Mouse (Mus musculus) intestine, embryonic 16.5 days (tissue): Measurements from ENCODE around the gene Hist1h3f. TPM values are rescaled to one million over a fixed set of nuclear protein-coding genes. Genes with fewer than 3 reads are reported as not detected.
A peak's percentile ranks its signal among the peaks of the same experiment; 100 is the strongest.
"Not testable (repeated sequence)": the region's sequence is repeated elsewhere in the genome, so short reads cannot be mapped to it uniquely, and the experiment has no call there.

Source experiments
- ATAC-seq: fragments of 200-750 bp; cut with Nextera tagmentation; 2 replicates; pipeline ENCODE4 v1.8.0; 2017; ENCODE audit warnings: moderate TSS enrichment, moderate library complexity
- H3K27ac ChIP-seq: fragments of 300-500 bp; sonication (generic); 2 replicates; pipeline ENCODE4 v1.5.1; 2014; ENCODE audit warnings: mild to moderate bottlenecking, low read length
- H3K27me3 ChIP-seq: fragments of 300-500 bp; sonication (generic); replicated peaks from 2 replicates; pipeline ENCODE4 v1.6.1; 2014; ENCODE audit warnings: low read length, control low read depth, mixed read lengths; ENCODE audit not compliant: control insufficient read depth, insufficient read depth
- H3K36me3 ChIP-seq: fragments of 300-500 bp; sonication (generic); 2 replicates; pipeline ENCODE4 v1.6.1; 2014; ENCODE audit warnings: low read length, control low read depth; ENCODE audit not compliant: control insufficient read depth, insufficient read depth
- H3K4me1 ChIP-seq: fragments of 300-500 bp; sonication (generic); 2 replicates; pipeline ENCODE4 v1.6.1; 2014; ENCODE audit warnings: low read length, control low read depth, mixed read lengths; ENCODE audit not compliant: control insufficient read depth, insufficient read depth
- H3K4me2 ChIP-seq: fragments of 300-500 bp; sonication (generic); 2 replicates; pipeline ENCODE4 v1.6.1; 2014; ENCODE audit warnings: low read depth, low read length, control low read depth
- H3K4me3 ChIP-seq: fragments of 300-500 bp; sonication (generic); 2 replicates; pipeline ENCODE4 v1.5.1; 2014; ENCODE audit warnings: mild to moderate bottlenecking, low read length
- H3K9ac ChIP-seq: fragments of 300-500 bp; sonication (generic); 2 replicates; pipeline ENCODE4 v1.6.1; 2014; ENCODE audit warnings: low read depth, low read length
- H3K9me3 ChIP-seq: fragments of 300-500 bp; sonication (generic); 2 replicates; pipeline ENCODE4 v1.6.1; 2016; ENCODE audit warnings: low read length, control low read depth; ENCODE audit not compliant: control insufficient read depth
- WGBS: fragments of 180-500 bp; shearing (Covaris S2); extraction: QIAGEN DNeasy Blood & Tissue Kit; methylation state at CpG from one replicate; pipeline ENCODE4 v1.1.7; 2014; 5-methylcytosine and 5-hydroxymethylcytosine counted together
- polyA plus RNA-seq: library from polyadenylated mRNA; unstranded; fragments of >200 nt; fragmentation: Nextera tagmentation; extraction: Ambion mirVana; gene quantifications from 2 replicates; pipeline ENCODE4 v1.2.1, GENCODE M21; 2015

The Hist1h3f gene
- polyA plus RNA-seq, 1 experiment from 2014 or later: 0.60 TPM

- peak overlapping the region; percentile 96 for H3K27ac ChIP-seq
- 2% methylated on average over 25 of the region's 41 CpGs for WGBS
- ATAC-seq, H3K36me3 ChIP-seq, H3K27me3 ChIP-seq, H3K4me1 ChIP-seq, H3K9me3 ChIP-seq: not testable (repeated sequence)
- H3K4me3 ChIP-seq: peak overlapping the region; percentile 43
- H3K9ac ChIP-seq: peak overlapping the region; percentile 64
- peak overlapping the region; percentile 56 for H3K4me2 ChIP-seq
Observed at GRCm38 (mm10) chr13:23570261-23571021, 26.6 kb downstream of the Hist1h3f start.

- ATAC-seq: peak; percentile 88
- WGBS: under 1% methylated on average over 18 of the region's 18 CpGs
Observed at GRCm38 (mm10) chr13:23571022-23571503, 27.2 kb downstream of the Hist1h3f start, which contains the start of the genes Hist1h2ae and Hist1h2bg. Gene Hist1h2ae, minus strand, starts transcription at chr13:23571220. Gene Hist1h2bg, plus strand, starts transcription at chr13:23571396.

DNA sequence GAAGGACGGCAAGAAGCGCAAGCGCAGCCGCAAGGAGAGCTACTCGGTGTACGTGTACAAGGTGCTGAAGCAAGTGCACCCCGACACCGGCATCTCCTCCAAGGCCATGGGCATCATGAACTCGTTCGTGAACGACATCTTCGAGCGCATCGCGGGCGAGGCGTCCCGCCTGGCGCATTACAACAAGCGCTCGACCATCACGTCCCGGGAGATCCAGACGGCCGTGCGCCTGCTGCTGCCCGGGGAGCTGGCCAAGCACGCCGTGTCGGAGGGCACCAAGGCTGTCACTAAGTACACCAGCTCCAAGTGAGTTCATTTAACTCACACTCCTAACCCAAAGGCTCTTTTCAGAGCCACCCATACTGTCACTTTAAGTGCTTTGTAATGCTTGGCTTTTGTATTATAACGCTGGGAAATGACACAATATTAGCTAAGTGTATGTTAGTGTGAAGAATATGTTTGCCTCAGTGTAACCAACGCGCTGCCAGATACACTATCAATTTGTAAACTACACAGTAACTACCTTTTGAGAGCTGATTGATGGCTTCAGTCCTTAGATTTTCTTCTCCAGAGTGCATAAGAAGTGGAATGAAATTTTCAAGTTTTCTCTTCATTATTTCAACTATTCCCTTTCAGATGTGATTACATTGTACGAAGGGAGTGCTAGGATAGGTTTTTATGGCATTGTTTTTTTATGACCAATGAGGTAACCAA lies 27.8 kb downstream of the Hist1h3f start:
- under 1% methylated on average over 11 of the region's 34 CpGs for WGBS

More at GRCm38 (mm10) chr13:23571022-23571503, 27.2 kb downstream of the Hist1h3f start, which contains the start of the genes Hist1h2ae and Hist1h2bg:
- Histone ChIP-seq H3K27me3 (no peaks in the 10 kb centered on the region), H3K4me1 (0 out of 2 replicates have a peak, but pooled peaks cover 4% of the 10 kb centered on the region), H3K9me3 (no peaks in the 10 kb centered on the region), H3K4me3 (peak within 1 kb of the TSS; percentile 51), H3K36me3 (no peaks in the 10 kb centered on the region), H3K27ac (peak within 1 kb of the TSS; percentile 96), H3K9ac (peak within 1 kb of the TSS; percentile 72), H3K4me2 (peak within 1 kb of the TSS; percentile 68)

GRCm38 (mm10) chr13:23572218-23573033 lies 28.6 kb downstream of the Hist1h3f start:
- H3K9me3 ChIP-seq: no peaks in the 10 kb centered on the region
- H3K4me3 ChIP-seq: peak overlapping the region; percentile 51
- H3K27ac ChIP-seq: peak overlapping the region; percentile 89
- no peak for ATAC-seq
- 20% methylated on average over 2 of the region's 2 CpGs for WGBS
- H3K9ac ChIP-seq: peak overlapping the region; percentile 72; the same call in 1 of the 2 replicates
- peak overlapping the region; percentile 68 for H3K4me2 ChIP-seq
- no peaks in the 10 kb centered on the region for H3K36me3 ChIP-seq
- peaks cover 12% of the 10 kb centered on the region; the same call in 1 of the 2 replicates for H3K4me1 ChIP-seq
- no peaks in the 10 kb centered on the region for H3K27me3 ChIP-seq

More for the DNA sequence above, 27.8 kb downstream of the Hist1h3f start:
- Histone ChIP-seq H3K9ac (peak overlapping the region; percentile 72), H3K4me3 (peak overlapping the region; percentile 51), H3K4me2 (peak overlapping the region; percentile 68), H3K27ac (peak overlapping the region; percentile 92)
- H3K4me1 ChIP-seq, H3K9me3 ChIP-seq, ATAC-seq, H3K27me3 ChIP-seq, H3K36me3 ChIP-seq: not testable (repeated sequence)

- peak overlapping the region; percentile 68 for H3K4me2 ChIP-seq
- 9% methylated on average over 17 of the region's 20 CpGs for WGBS
- peaks cover 12% of the 10 kb centered on the region; the same call in 1 of the 2 replicates for H3K4me1 ChIP-seq
- H3K4me3 ChIP-seq: peak overlapping the region; percentile 51
- H3K9me3 ChIP-seq, ATAC-seq, H3K27me3 ChIP-seq, H3K36me3 ChIP-seq: not testable (repeated sequence)
- peak overlapping the region; percentile 93 for H3K27ac ChIP-seq
- peak overlapping the region; percentile 70 for H3K9ac ChIP-seq
Observed at GRCm38 (mm10) chr13:23573034-23573897, 29.4 kb downstream of the Hist1h3f start.

GRCm38 (mm10) chr13:23573898-23574524 lies 30.2 kb downstream of the Hist1h3f start, which contains the start of the genes Hist1h2bf and Hist1h2ad:
Gene Hist1h2bf, minus strand, starts transcription at chr13:23574196.
Gene Hist1h2ad, plus strand, starts transcription at chr13:23574381.
- peak within 1 kb of the TSS; percentile 68 for H3K4me2 ChIP-seq
- not testable (repeated sequence) for H3K9me3 ChIP-seq, H3K27me3 ChIP-seq, H3K36me3 ChIP-seq
- H3K27ac ChIP-seq: peak within 1 kb of the TSS; percentile 93
- H3K4me1 ChIP-seq: peaks cover 12% of the 10 kb centered on the region; the same call in 1 of the 2 replicates
- peak; percentile 87 for ATAC-seq
- under 1% methylated on average over 32 of the region's 42 CpGs for WGBS
- H3K9ac ChIP-seq: peak within 1 kb of the TSS; percentile 70
- H3K4me3 ChIP-seq: peak within 1 kb of the TSS; percentile 51

DNA sequence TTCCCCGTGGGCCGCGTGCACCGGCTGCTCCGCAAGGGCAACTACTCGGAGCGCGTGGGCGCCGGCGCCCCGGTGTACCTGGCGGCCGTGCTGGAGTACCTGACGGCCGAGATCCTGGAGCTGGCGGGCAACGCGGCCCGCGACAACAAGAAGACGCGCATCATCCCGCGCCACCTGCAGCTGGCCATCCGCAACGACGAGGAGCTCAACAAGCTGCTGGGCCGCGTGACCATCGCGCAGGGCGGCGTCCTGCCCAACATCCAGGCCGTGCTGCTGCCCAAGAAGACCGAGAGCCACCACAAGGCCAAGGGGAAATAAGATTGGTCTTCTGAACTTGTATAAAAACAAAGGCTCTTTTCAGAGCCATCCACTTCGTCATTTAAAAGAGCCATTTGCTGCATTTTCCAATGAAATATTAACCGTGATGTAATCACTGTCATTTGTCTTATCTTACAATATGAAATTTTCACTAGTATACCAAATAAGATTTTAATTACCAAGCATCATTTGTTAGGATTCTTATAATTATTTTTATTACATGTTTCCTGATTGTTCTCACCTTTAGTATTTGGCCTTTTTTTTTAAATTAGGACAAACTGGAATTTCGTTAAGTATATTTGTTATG lies 30.8 kb downstream of the Hist1h3f start:
- H3K4me1 ChIP-seq: peaks cover 12% of the 10 kb centered on the region; the same call in 1 of the 2 replicates
- peak overlapping the region; percentile 60 for H3K9ac ChIP-seq
- not testable (repeated sequence) for H3K36me3 ChIP-seq, ATAC-seq, H3K27me3 ChIP-seq, H3K9me3 ChIP-seq
- WGBS: 3% methylated on average over 7 of the region's 39 CpGs
- H3K4me3 ChIP-seq: peak overlapping the region; percentile 36
- H3K4me2 ChIP-seq: peak overlapping the region; percentile 46
- H3K27ac ChIP-seq: peak overlapping the region; percentile 93
